Mouse (Mus musculus): ENCODE measurements around the gene Cactin.

Gene Cactin

DNA sequence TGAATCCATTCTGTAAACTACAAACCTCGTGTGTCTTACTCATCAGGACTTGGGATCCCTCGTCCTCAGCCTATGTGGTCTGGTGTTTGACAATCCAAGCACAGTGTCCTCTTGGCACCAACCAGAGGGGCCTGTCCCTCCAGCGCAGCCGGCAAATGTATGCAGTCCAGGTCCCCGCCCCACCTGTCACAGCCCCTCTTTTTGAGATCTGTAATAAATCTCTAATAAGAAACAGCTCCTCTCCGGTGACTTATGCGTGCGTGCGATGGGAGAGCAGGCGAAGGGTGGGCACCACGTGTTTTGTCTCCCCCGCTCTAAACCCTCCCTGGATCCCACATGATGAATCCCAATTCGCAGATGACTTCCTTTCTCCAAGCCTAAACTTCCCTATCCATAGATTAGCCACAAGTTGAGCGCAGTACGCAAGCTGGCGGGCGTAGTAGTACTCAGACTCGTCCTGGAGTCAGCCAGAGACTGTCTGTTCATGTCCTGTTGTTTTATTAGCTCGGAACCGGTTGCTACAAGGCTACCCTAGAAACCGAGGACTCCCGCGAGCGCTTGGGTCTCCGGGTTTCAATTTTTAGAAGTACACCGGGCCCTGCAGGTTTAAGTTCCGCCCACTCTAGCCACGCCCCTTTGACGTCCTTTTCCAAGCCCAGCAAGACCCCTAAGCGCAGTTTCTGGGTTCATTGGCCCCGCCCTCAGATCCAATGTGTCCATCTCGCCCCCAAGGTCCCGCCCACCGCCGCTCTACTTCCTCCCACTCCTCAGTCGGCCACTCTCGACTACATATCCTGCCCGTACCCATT lies 958 bp upstream of the Cactin start:
- no peak for DNase-seq

DNA sequence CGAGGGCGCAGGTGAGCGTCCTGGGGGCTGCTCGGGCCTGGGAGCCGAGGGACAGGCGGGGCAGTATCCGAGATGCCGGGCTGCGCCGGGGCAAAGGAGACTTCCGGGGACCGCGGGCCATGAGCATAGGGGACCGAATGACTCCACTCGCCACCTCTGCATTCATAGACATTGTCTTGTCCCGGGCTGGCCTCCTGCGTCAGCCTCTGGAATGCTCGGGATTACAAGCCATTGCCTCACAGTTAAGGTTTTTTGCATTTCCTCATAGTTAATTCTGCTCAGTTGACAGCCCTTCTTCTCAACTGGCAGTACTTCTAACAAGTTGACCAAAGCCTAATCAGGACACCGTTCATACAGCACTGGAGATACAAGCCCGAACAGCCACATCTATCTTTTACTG lies 533 bp downstream of the Cactin start:
- DNase-seq = no peak

DNA sequence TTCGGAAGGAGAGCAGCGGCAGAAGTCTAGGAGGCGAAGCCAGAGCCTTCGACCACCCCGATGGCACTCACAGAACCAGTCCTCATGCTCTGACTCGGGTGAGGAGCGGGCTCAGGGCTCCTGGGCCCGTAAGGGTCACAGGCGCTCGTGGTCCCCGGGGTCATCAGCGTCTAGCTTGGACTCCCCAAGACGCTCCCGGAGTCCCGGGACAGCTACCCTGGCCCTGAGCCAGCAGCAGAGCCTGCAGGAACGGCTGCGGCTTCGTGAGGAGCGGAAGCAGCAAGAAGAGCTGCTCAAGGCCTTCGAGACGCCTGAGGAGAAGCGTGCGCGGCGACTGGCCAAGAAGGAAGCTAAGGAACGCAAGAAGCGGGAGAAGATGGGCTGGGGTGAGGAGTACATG lies 1.5 kb downstream of the Cactin start:
- DNase-seq = no peak

DNA sequence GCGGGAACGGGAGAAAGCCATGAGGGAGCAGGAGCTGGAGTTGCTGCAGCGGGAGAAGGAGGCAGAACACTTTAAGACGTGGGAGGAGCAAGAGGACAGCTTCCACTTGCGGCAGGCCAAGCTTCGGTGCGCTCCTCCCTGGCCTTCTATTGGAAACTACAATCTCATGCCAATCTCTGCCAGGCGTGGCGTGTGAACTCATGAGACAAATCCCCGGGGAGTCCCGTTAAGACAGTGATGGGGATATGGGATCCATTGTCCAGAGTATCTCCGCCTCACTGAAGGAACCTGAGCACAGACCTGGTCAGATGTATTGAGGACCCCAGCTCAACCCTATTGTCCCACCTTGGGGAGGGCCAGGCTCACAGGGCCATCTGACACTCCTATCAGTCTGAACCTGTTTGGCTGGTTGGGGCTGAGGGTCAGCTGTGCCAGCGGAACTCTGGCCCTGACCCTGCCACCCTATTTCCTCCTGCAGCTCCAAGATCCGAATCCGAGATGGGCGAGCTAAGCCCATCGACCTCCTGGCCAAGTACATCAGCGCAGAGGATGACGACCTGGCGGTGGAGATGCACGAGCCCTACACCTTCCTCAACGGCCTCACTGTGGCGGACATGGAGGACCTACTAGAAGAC lies 2.4 kb downstream of the Cactin start:
- DNase-seq = no peak

DNA sequence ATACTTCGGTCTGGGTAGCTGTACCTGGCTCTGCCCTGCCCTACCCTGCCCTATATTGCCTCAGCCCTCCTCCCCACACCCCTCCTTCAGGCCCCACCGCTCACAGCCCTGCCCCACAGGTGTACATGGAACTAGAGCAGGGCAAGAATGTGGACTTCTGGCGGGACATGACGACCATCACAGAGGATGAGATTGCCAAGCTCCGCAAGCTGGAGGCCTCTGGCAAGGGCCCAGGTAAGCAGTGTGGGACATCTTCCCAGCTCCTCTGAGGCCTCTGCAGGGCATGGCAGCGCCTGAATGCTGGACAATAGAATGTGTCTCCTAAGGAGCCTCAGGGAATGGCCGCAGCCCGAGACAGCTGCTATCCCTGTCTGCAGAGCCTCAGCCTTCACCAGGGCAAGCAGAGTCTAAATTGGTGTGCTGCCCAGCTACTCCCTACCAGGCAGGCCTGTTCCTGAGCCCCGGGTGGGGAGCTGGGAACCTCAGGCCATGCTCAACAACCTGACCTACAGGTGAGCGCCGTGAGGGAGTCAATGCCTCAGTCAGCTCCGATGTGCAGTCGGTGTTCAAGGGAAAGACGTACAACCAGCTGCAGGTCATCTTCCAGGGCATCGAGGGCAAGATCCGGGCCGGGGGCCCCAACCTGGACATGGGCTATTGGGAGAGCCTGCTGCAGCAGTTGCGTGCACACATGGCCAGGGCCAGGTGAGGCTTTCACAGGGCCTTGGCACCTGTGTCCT lies 3.1 kb downstream of the Cactin start:
- DNase-seq = no peak

DNA sequence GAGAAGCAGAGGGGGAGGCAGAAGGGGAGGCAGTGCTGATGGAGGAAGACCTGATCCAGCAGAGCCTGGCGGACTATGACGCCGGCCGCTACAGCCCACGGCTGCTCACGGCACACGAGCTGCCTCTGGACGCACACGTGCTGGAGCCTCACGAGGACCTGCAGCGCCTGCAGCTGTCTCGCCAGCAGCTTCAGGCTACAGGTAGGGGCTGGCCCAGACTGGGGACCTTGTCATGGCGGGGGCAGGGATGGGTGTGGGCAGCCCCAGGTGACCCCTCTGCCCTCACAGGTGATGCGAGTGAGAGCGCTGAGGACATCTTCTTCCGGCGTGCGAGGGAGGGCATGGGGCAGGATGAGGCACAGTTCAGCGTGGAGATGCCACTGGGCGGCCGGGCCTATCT lies 4.3 kb downstream of the Cactin start:
- DNase-seq = no peak

DNA sequence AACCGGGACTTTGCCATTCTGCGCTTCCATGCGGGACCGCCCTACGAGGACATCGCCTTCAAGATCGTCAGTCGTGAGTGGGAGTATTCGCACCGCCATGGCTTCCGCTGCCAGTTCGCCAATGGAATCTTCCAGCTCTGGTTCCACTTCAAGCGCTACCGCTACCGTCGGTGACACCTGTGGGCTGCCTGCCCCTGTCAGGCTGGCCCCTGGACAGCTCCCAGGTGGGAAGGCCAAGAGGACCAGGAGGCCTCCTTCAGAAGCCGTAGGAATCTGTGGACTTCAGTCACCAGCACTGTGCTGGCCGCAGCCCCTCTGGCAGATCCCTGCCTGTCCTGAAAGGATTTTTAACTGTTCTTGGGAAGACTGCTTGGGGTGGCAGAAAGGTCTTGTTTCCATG lies 4.9 kb downstream of the Cactin start:
- no peak for DNase-seq

DNA sequence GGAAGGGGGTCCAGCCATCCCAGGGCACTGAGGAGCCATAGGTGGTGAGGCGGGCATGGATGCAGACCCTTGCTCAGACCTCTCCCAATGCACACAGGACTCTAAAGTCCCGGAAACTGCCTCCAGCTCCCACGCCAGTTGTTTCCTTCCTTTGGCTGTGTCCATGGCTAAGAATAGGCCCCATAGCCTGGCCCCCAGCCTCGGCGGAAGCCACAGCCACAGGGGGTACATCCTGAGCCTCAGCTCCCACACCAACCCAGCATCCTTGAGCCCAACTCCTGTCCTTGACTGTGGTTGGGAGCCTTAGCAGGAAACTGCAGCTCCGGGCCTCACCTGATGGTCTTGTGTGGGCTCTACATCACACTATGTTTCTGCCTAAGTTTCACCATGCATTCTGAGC lies 6.0 kb downstream of the Cactin start:
- DNase-seq = no peak

DNA sequence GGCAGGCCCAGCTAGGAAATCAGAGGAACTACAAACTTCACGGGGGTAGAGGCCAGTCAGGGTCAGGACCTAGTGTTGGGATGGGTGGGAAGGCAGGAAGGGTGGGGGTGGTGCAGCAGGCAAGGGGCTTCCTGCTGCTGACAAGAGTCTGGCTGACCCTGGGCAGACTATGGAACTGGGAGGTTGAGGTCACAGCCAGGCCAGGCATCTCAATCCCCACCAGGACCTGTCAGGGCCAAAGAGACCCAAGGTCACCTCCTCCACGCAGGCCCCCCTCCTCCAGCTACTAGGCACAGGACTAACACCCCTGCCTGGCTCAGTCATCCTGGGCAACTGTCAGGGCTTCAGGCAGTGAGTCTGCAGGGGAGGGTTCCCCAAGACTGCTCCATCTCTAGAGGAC lies 7.1 kb downstream of the Cactin start:
- DNase-seq = no peak

DNA sequence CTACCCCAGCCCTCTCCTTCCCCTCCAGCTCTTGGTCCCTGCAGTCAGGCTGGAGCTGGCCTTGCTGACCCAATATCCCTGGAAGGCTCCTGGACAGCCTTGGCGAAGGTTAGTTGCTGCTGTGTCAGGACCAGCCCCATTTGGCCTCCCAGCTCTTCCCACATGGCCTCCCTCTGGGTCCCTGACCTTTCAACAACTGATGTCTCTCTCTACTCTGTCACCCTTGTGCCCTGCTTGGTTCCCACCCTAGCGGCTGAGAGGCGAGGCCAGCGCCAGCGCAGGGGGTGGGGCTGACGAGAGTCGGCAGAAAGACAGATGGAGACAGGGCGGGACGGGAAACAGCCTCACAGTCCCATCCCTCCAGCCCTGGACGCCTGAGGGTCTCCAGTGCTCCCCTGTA lies 7.5 kb downstream of the Cactin start, which contains the start of gene Tbxa2r:
Tbxa2r (plus strand) TSS at position 346 of the 400 bp plus-strand sequence.
- no peak for DNase-seq

DNA sequence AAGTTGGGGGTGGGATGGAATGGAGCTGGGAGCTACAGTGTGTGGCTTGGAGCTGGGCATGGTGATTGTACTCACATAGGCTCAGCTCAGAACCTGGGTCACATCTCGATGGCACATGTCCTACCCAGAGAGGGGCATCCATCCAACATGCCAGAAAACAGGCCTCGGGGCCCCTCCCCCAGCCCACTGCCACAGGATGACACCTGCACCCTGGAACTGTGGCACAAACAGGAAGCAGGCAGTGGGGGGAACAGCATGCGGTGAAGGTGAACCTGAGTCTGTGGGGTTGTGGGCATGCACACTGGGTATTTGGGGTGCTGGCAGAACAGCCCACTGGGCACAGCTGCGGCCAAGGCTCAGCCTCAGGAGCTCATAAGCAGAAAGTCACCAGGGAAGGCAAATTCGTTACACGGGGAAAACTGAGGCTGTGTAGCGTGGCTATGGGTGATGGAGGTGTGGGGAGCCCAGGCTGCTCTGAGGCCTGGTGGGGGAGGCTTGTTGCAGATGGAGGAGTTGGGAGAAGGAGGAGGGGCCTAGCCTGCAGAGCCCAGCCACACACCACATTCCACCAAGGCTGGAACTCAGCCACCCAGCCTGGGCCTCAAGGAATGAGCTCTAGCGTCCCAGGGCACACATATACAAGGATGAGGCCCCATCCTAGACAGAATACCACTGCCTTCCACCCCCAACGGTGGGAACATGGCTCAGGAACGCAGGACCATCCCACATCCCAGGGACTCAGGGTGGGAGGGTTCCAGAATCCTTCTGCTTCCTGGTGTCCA lies 8.5 kb downstream of the Cactin start:
- no peak for DNase-seq

DNA sequence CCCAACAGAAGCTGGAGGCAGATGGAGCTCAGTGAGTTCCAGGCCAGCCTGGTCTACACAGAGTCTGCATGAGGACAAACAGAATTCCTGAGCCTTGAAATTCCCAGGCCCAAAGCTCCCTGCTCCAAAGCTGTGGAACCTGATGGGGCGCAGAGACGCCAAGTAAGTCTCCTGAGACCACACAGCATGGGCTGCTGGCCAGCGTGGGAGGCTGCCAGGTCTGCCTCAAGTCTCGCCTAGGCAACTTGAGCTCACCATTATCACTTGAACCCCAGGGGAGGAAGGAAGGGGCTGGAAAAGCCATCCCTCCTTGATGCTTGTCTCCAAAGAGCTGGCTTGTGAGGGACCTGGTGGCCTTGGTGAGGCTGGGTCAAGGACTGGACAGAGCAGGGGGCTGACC lies 9.1 kb downstream of the Cactin start:
- no peak for DNase-seq

DNA sequence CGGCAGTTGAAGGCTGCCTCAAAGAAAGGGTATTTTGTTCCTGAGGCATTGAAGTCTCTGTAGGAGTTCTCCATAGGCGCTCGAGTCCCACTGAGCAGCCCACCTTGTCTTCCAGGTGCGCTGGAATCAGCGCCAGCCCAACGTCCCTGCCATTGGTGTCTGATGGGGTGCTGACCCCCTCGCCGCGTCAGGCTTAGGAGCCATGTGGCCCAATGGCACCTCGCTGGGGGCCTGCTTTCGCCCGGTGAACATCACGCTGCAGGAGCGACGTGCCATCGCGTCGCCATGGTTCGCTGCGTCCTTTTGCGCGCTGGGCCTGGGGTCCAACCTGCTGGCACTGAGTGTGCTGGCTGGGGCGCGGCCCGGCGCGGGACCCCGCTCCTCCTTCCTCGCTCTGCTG lies 11.4 kb downstream of the Cactin start:
- no peak for DNase-seq

DNA sequence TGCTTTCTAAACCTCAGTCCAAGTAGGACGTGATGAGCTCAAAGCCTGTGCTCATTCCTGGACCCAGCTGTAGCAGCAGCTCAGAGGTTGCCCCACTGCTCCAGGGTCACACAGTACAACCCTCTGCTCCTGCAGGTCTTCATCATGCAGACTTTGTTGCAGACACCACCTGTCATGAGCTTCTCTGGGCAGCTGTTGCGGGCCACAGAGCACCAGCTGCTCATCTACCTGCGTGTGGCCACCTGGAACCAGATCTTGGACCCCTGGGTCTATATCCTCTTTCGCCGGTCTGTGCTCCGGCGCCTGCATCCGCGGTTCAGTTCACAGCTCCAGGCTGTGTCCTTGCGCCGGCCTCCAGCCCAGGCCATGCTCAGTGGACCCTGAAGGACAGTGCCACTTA lies 13.4 kb downstream of the Cactin start:
- no peak for DNase-seq

DNA sequence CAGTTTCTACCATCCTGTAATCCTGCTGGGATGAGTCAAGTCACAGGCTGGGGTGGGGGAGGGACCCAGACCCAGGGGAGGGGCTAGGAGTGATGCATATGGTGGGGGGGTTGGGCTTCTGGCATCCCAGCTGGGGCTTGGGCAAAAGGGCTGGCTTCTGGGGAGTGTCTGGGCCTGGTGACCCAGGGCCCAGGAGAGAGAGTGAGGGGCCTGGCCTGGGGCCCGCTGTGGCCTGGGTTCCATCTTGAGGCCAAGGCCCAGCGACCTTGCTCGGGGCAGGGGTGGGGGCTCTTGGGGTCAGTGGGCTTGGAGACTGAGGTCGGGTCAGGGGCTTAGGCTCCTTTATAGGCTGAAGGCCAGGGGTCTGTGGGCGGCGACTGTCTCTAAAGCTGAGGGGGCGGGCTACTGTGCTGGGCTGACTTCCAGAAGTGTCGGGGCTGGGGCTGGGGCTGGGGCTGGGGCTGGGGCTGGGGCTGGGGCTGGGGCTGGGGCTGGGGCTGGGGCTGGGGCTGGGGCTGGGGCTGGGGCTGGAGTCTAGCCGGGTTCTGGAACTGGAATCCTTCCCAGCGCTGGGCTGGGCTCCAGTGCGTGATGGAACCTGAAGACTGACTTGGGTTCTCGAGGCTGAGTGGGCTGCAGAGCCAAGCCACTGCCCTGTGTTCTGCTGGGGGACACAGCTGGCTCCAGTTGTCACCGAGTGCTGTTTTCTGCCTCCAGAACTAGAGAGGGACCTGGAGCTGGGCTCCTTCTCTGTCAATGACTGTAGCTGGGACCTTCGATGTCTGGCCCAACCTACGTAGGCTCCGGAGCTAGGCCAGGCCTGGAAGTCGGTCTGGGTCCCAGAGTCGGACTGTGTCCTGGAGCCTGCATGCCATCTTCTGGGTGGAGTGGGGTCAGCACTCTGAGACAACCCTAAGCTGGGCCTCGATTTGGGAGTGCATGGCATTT lies 14.8 kb downstream of the Cactin start:
- no peak for DNase-seq

DNA sequence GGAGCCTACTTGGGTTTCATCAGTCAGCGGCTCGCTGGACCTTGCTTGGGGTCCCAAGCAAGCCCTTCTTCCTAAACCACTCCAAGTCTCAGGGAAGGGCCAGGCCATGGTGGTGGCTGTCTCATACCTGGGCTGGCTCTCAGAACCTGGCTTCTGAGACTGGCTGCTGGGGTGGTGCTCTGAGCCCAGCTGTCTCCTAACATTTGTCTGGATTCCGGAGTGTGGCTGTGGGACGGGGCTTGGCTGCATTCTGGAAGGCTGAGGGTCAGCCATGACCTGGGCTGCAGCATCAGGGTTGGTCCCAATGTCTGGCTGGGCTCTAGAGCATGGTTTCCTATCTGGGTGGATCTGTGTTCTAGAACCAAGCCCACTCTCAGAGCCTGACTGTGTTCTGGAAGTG lies 15.7 kb downstream of the Cactin start:
- no peak for DNase-seq

DNA sequence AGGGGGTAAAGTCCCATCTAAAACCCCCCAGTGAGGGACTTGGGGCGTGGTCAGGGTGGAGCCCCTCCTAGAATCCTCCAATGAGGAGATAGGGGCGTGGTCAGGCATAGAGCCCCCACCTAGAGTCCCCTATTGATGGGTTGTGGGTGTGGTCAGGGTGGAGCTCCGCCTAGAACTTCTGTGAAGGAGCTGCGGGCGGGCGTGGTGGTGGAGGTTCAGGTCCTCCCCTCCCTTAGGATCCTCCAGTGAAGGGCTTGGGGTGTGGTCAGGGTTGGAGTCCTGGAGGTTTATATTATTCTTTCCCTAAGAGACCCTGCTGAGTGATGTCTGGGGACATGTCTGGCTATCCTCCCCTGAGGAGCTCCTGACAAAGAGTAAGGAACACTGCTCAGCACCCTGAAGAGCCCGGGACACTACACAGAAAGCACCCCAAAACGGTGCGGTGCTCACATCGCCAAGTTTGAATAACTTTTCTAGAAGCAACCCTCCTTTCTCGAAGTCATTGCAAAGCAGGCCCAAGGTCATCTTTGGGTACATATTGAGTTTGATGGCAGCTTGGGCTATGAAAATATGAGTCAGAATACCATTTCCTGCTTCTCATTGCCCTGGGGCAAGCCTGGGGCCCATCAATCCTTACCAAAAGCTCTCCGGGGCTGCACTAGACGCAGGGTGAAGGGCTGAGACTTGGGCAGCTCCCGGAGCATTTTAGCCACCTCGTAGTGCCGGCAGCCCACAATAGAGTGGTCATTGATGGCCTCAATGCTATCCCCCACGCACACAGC lies 19.8 kb downstream of the Cactin start:
- DNase-seq = no peak

DNA sequence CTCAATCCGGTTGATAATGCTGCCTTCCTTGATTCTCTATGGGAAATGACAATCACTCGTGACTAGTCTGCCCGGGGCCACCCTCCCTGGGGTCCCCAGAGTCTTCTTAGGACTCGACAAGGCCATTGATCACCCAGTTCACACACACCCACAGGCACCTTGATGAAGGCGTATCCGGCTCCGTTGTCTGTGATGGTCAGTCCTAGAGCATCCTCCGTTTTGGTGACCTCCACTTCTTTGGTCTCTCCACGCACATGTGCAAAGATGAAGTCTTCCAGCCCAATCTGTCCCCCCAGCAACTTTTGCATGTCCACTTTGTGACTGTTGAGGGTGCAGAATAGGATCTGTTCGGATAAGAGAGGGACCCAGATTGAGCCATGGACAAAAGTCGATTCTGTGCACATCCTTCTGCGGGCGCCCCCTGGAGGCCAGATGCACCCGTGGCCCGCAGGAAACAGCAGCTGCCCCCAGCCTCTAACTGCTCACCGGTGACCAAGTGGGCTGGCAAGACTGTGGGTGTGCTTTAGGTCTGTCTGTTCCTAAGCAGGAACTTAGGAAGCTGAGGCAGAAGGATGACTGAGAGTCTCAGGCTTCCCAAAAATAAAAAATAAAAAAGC lies 20.5 kb downstream of the Cactin start:
- DNase-seq = no peak

DNA sequence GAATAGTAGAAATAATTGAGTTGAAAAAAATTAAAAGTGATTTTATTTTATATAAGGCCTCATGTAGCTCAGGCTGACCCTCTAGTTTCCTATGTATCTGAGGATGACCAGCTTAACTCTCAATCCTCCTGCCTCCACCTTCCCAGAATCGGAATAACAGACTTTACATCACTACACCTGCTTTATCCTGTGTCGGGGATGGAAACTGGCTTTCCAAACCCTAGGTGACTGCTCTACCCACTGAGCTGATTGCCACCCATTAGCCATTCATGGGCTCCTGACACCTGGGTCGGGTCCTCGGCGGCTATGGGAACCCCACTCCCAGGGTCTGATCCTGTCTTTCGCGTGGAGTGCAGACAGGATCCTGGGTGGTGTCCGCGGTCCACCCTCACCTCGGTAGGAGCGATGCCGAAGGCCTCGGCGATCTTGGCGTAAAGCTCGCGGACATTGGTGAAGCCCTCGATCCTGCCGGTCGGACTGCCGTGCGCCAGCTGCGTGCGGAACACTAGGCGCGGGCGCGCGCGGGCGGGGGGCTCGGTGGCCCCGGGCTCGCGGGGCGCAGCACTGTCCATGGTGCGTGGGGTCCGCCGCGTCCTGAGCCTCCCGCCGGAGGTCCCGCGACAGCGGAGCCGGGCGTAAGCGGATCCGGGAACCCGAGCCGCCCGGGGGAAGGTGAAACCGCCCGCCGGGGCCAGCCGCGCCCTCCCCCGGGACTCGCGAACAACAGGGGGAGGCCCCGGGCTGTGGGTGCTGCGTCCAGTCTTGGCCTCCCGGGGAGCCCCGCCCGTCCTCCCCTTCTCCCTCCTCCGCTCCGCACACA lies 22.0 kb downstream of the Cactin start, which contains the start of gene Gipc3:
Gipc3 (minus strand) TSS at position 581 of the 820 bp plus-strand sequence.
- no peak for DNase-seq

Measured in right cerebral cortex, postnatal 25 days (tissue).